Mouse (Mus musculus) neural tube, embryonic 13.5 days (tissue): ENCODE measurements around the gene Gimd1. TPM values are rescaled to one million over a fixed set of nuclear protein-coding genes. Genes with fewer than 3 reads are reported as not detected.
A peak's percentile ranks its signal among the peaks of the same experiment; 100 is the strongest.

ENCODE experiments used
- ATAC-seq: fragments of 200-750 bp; cut with Nextera tagmentation; 2 replicates; pipeline ENCODE4 v1.8.0; 2017; ENCODE audit warnings: low read depth, mild to moderate bottlenecking, moderate TSS enrichment, moderate library complexity
- H3K27ac ChIP-seq: fragments of 300-500 bp; sonication (generic); replicated peaks from 2 replicates; pipeline ENCODE4 v1.5.1; 2015; ENCODE audit warnings: moderate library complexity, mild to moderate bottlenecking, inconsistent platforms
- H3K27me3 ChIP-seq: fragments of 300-500 bp; sonication (generic); 2 replicates; pipeline ENCODE4 v1.6.1; 2015; ENCODE audit warnings: mild to moderate bottlenecking, inconsistent platforms
- H3K36me3 ChIP-seq: fragments of 300-500 bp; sonication (generic); 2 replicates; pipeline ENCODE4 v1.6.1; 2015; ENCODE audit warnings: mild to moderate bottlenecking, inconsistent platforms
- H3K4me1 ChIP-seq: fragments of 300-500 bp; sonication (generic); replicated peaks from 2 replicates; pipeline ENCODE4 v1.6.1; 2015; ENCODE audit warnings: inconsistent platforms
- H3K4me2 ChIP-seq: fragments of 300-500 bp; sonication (generic); 2 replicates; pipeline ENCODE4 v1.6.1; 2015; ENCODE audit warnings: inconsistent platforms, mild to moderate bottlenecking, moderate library complexity
- H3K4me3 ChIP-seq: fragments of 300-500 bp; sonication (generic); 2 replicates; pipeline ENCODE4 v1.5.1; 2015; ENCODE audit warnings: mild to moderate bottlenecking, inconsistent platforms
- H3K9ac ChIP-seq: fragments of 300-500 bp; sonication (generic); 2 replicates; pipeline ENCODE4 v1.6.1; 2015; ENCODE audit warnings: moderate library complexity, mild to moderate bottlenecking, inconsistent platforms
- H3K9me3 ChIP-seq: fragments of 300-500 bp; sonication (generic); 2 replicates; pipeline ENCODE4 v1.6.1; 2016; ENCODE audit warnings: inconsistent platforms
- WGBS: fragments of 180-500 bp; shearing (Covaris S2); methylation state at CpG from one replicate; pipeline ENCODE4 v1.1.7; 2015; 5-methylcytosine and 5-hydroxymethylcytosine counted together
- polyA plus RNA-seq: library from polyadenylated mRNA; unstranded; fragments of >200 nt; fragmentation: Nextera tagmentation; extraction: Ambion mirVana; gene quantifications from 2 replicates; pipeline ENCODE4 v1.2.1, GENCODE M21; 2015

Gimd1 gene
- not detected in 2 replicates for polyA plus RNA-seq

DNA sequence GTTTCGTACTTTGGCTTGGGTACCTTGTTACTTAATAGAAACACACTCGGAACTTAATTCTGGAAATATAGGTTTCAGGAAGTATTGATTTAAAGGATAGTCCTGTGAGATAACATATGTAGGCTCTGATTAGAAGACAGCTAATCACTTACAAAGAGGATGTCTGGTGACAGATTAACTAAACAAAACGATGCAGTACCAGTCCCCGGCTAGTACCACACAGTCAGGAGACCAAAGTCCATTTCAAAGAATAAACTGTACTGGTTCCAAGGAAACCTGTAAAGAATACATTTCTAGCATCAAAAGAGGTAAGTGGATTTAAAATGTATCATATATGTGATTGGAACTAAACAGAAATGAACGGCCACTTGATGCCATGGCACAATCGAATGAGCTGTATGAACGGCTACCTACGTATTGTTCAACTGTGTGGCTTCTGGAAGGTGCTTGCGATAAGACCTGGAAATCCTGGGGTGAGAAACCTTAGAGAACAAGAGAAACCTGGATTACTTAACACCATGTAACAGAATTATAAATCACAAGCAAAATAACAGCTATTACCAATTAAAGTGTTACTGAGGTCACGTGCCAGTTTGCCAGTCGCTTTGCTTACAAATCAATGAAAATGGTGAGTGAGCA, at the start of gene Gimd1:
Gene Gimd1, plus strand, starts transcription at position 220 of the 639 bp plus-strand sequence.
- Histone ChIP-seq H3K27me3 (no peaks in the 10 kb centered on the region), H3K36me3 (no peaks in the 10 kb centered on the region), H3K9me3 (no peaks in the 10 kb centered on the region), H3K4me3 (no peak within 1 kb of the TSS), H3K27ac (no peak within 1 kb of the TSS), H3K4me1 (no peaks in the 10 kb centered on the region), H3K4me2 (no peak within 1 kb of the TSS), H3K9ac (no peak within 1 kb of the TSS)
- WGBS, result 94% methylated on average over 11 of the region's 11 CpGs
- ATAC-seq, result no peak

DNA sequence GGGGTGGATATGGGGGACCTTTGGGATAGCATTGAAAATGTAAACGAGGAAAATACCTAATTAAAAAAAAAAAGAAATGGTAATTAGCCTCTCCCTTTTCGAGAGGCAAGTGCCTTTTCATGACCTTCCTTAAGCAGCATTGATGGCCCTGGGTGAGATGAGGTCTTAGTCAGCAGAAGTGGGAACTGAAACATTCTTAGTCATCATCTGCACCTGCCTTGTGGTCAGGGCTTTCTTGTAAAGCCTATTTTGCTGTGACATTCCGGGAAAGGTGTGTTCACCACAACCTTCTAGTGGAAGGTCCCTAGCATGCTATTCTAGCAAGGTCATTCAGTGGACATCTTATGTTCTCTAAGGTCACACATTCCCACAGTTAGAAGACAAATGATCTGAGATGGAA, 48.4 kb upstream of the Gimd1 start:
- WGBS, result 73% methylated on average over 3 of the region's 3 CpGs
- no peaks in the 10 kb centered on the region for H3K27me3 ChIP-seq
- no peaks in the 10 kb centered on the region for H3K36me3 ChIP-seq
- H3K4me3 ChIP-seq, result no peak overlapping the region
- no peak overlapping the region for H3K4me2 ChIP-seq
- H3K27ac ChIP-seq, result no peak overlapping the region
- no peak overlapping the region for H3K9ac ChIP-seq
- 0 out of 2 replicates have a peak, but pooled peaks cover 6% of the 10 kb centered on the region for H3K4me1 ChIP-seq
- ATAC-seq, result no peak
- H3K9me3 ChIP-seq, result no peaks in the 10 kb centered on the region

- H3K4me3 ChIP-seq, result no peak overlapping the region
- ATAC-seq, result no peak
- H3K27ac ChIP-seq, result no peak overlapping the region
- H3K4me1 ChIP-seq, result 0 out of 2 replicates have a peak, but pooled peaks cover 6% of the 10 kb centered on the region
- no peak overlapping the region for H3K9ac ChIP-seq
- no peaks in the 10 kb centered on the region for H3K9me3 ChIP-seq
- no peaks in the 10 kb centered on the region for H3K36me3 ChIP-seq
- WGBS, result 59% methylated on average over 4 of the region's 4 CpGs
- H3K27me3 ChIP-seq, result no peaks in the 10 kb centered on the region
- no peak overlapping the region for H3K4me2 ChIP-seq
These were observed 47.3 kb upstream of the Gimd1 start for GRCm38 (mm10) chr3:132582339-132582738.

DNA sequence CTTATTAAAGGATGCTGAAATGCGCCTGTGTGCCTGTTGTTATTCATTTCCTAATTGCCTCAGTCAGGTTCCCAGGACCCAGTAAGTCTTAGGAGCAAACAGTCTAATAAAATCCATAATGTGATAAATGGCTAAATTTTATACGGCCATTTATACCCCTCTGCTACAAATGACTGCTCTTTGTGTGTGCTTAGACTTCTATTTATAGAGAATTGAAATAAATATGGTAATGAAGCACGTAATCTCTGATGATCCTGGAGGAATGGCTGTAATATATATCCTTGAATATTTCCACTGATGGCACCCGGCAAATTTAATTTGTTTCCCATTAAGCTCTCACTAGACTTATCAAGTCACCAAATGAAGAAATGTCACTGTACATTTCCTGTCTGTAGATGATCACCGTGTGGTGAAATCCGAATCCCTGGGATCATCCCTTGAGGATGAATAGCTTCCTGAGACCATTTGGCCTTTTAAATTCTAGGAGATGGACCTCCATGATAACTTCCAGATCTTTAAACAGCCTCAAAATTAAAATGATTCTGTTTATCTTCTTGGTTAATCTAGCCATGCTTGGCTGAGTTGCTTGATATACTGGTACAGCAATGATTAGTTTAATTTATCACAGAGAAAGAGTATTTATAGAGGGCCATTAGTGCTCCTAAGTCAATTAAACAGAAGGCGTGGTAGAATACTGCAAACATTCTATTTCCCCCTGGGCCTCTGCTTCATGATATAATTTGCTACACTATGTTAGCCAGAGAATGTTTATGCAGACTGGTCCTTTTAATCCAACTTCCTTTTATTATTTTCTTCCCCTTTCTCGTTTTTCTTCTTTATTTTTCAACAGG, 44.3 kb upstream of the Gimd1 start:
- peak; percentile 86 for ATAC-seq
- Histone ChIP-seq H3K27ac (no peak overlapping the region; the same call in 1 of the 2 replicates), H3K4me1 (0 out of 2 replicates have a peak, but pooled peaks cover 6% of the 10 kb centered on the region), H3K4me2 (no peak overlapping the region), H3K4me3 (no peak overlapping the region), H3K9me3 (no peaks in the 10 kb centered on the region), H3K36me3 (no peaks in the 10 kb centered on the region), H3K27me3 (no peaks in the 10 kb centered on the region), H3K9ac (no peak overlapping the region)
- 51% methylated on average over 8 of the region's 8 CpGs for WGBS

DNA sequence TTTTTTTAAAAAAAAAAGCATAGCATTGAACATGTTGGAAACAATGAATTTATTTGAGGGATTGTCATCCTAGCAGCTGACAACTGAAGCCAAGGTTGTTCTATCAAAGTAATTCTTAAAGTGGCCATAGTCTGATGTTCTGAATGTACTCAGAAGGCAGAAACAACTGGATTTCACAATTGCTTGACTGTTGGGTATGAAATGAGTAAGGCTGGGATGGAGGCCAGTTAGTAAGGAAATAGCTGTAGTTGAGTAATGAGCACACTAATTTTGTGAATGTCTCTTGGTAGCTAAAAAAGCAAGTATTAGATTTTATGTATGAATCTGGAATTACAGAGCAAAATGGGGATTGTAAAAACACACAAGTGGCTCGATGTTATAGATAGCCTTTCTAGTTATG, 41.5 kb upstream of the Gimd1 start:
- Histone ChIP-seq H3K36me3 (no peaks in the 10 kb centered on the region), H3K9me3 (no peaks in the 10 kb centered on the region), H3K27ac (no peak overlapping the region), H3K4me2 (no peak overlapping the region), H3K9ac (no peak overlapping the region), H3K27me3 (no peaks in the 10 kb centered on the region), H3K4me3 (no peak overlapping the region), H3K4me1 (0 out of 2 replicates have a peak, but pooled peaks cover 6% of the 10 kb centered on the region)
- no peak for ATAC-seq
- 88% methylated on average over 1 of the region's 1 CpGs for WGBS

GRCm38 (mm10) chr3:132590010-132590409, 39.6 kb upstream of the Gimd1 start:
- 0 out of 2 replicates have a peak, but pooled peaks cover under 1% of the 10 kb centered on the region for H3K4me1 ChIP-seq
- no peak for ATAC-seq
- H3K4me2 ChIP-seq, result no peak overlapping the region
- H3K9ac ChIP-seq, result no peak overlapping the region
- H3K27me3 ChIP-seq, result no peaks in the 10 kb centered on the region
- no peak overlapping the region for H3K4me3 ChIP-seq
- no peaks in the 10 kb centered on the region for H3K36me3 ChIP-seq
- no peak overlapping the region for H3K27ac ChIP-seq
- WGBS, result 85% methylated on average over 3 of the region's 3 CpGs
- H3K9me3 ChIP-seq, result no peaks in the 10 kb centered on the region

DNA sequence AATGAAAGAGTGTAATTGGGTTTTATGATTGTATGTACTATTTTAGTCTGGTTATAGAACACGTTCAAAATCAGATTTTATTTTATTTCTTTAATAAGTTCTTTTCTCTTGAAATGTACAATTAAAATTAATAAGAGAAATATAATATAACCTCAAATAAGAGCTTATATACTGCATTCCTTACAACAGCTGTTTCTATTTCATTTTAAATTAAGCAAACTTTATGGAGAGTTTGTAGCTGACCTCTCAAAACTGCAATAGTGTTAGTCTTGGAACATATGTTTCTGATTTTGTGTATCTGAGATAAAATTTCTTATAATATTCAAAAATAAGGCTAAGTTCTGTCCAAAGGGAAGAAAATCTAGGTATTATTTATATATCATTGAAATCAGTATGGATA, 39.0 kb upstream of the Gimd1 start:
- H3K9ac ChIP-seq, result no peak overlapping the region
- H3K27ac ChIP-seq, result no peak overlapping the region
- no peaks in the 10 kb centered on the region for H3K27me3 ChIP-seq
- no peak overlapping the region for H3K4me2 ChIP-seq
- H3K9me3 ChIP-seq, result no peaks in the 10 kb centered on the region
- no peak for ATAC-seq
- no peaks in the 10 kb centered on the region for H3K4me1 ChIP-seq
- H3K36me3 ChIP-seq, result no peaks in the 10 kb centered on the region
- H3K4me3 ChIP-seq, result no peak overlapping the region
- 67% methylated on average over 1 of the region's 1 CpGs for WGBS

GRCm38 (mm10) chr3:132628741-132629140, 879 bp upstream of the Gimd1 start:
- no peak overlapping the region for H3K4me3 ChIP-seq
- no peak overlapping the region for H3K9ac ChIP-seq
- H3K36me3 ChIP-seq, result no peaks in the 10 kb centered on the region
- ATAC-seq, result no peak
- H3K4me2 ChIP-seq, result no peak overlapping the region
- WGBS, result 58% methylated on average over 8 of the region's 8 CpGs
- H3K4me1 ChIP-seq, result no peaks in the 10 kb centered on the region
- no peaks in the 10 kb centered on the region for H3K27me3 ChIP-seq
- no peak overlapping the region for H3K27ac ChIP-seq
- H3K9me3 ChIP-seq, result no peaks in the 10 kb centered on the region

GRCm38 (mm10) chr3:132633261-132633660, 3.6 kb downstream of the Gimd1 start:
- 62% methylated on average over 2 of the region's 2 CpGs for WGBS

DNA sequence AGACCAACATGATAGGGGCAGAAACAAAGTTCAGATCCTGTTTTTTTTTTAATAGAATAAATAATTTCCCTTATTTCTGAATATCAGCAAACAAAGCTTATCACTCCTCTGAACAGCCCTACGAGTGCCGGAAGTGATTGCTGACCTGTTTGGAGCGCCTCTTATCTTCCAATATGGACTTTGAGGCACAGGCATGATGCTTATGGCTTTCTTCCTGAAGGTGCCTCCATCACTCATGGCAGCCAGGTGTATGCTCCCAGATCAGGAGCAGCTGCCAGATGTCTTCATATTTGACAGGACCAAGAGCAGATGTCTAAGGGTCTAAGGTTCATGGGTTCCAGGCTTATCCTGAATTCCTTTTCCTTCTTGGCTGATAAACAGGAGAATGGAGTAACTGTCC, 7.5 kb downstream of the Gimd1 start:
- Histone ChIP-seq H3K4me2 (no peak overlapping the region), H3K27ac (no peak overlapping the region), H3K4me3 (no peak overlapping the region), H3K36me3 (no peaks in the 10 kb centered on the region), H3K4me1 (no peaks in the 10 kb centered on the region), H3K9me3 (no peaks in the 10 kb centered on the region), H3K27me3 (no peaks in the 10 kb centered on the region), H3K9ac (no peak overlapping the region)
- no peak for ATAC-seq
- 90% methylated on average over 3 of the region's 3 CpGs for WGBS

More at GRCm38 (mm10) chr3:132633261-132633660, 3.6 kb downstream of the Gimd1 start:
- H3K4me1 ChIP-seq, result no peaks in the 10 kb centered on the region
- H3K9ac ChIP-seq, result no peak overlapping the region
- H3K4me2 ChIP-seq, result no peak overlapping the region
- no peaks in the 10 kb centered on the region for H3K9me3 ChIP-seq
- H3K27me3 ChIP-seq, result no peaks in the 10 kb centered on the region
- ATAC-seq, result no peak
- no peak overlapping the region for H3K27ac ChIP-seq
- H3K36me3 ChIP-seq, result no peaks in the 10 kb centered on the region
- H3K4me3 ChIP-seq, result no peak overlapping the region

- ATAC-seq, result no peak
- H3K27me3 ChIP-seq, result no peaks in the 10 kb centered on the region
- WGBS, result 84% methylated on average over 4 of the region's 4 CpGs
These were observed 14.5 kb downstream of the Gimd1 start for GRCm38 (mm10) chr3:132644071-132644470.

DNA sequence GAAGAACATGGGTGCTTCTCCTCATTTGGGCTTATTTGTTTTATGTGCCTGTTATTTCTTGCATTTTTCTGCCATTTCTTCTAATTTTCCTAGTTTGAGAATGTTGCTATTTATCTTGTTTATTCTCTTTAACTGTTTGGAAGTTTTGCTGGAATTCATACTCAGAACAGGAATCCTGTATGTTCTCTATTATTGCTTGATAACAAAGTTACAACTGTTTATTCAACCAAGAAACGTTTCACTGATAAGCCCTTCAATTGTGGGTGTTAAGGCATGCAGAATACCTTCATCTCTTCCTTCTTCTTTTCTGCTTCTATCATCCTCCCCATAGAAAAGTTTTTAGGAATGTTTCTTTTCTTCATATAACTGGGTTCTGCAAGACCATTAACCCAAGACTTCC, 17.2 kb downstream of the Gimd1 start:
- Histone ChIP-seq H3K4me1 (no peaks in the 10 kb centered on the region), H3K27ac (no peak overlapping the region), H3K36me3 (no peaks in the 10 kb centered on the region), H3K4me2 (no peak overlapping the region), H3K9ac (no peak overlapping the region), H3K9me3 (no peaks in the 10 kb centered on the region), H3K27me3 (no peaks in the 10 kb centered on the region), H3K4me3 (no peak overlapping the region)
- WGBS, result 51% methylated on average over 1 of the region's 1 CpGs
- no peak for ATAC-seq

More at GRCm38 (mm10) chr3:132644071-132644470, 14.5 kb downstream of the Gimd1 start:
- Histone ChIP-seq H3K9ac (no peak overlapping the region), H3K36me3 (no peaks in the 10 kb centered on the region), H3K27ac (no peak overlapping the region), H3K9me3 (no peaks in the 10 kb centered on the region), H3K4me2 (no peak overlapping the region), H3K4me3 (no peak overlapping the region), H3K4me1 (no peaks in the 10 kb centered on the region)
